Mouse (Mus musculus): ENCODE data around the gene Kcnq4.

Gene Kcnq4

GRCm38 (mm10) chr4:120669585-120669984 lies 78.8 kb downstream of the Kcnq4 start:
- DNase-seq: no peak

- no peak for DNase-seq
These were observed 79.9 kb downstream of the Kcnq4 start for GRCm38 (mm10) chr4:120668551-120668950.

- DNase-seq: no peak
These were observed 80.9 kb downstream of the Kcnq4 start for GRCm38 (mm10) chr4:120667555-120667954.

GRCm38 (mm10) chr4:120667045-120667501 lies 81.3 kb downstream of the Kcnq4 start:
- peak; percentile 61 for DNase-seq

GRCm38 (mm10) chr4:120666358-120667024 lies 81.9 kb downstream of the Kcnq4 start, which contains the start of gene Cited4:
Cited4 (plus strand) TSS chr4:120666572.
- peak; percentile 76 for DNase-seq

GRCm38 (mm10) chr4:120665782-120666181 lies 82.6 kb downstream of the Kcnq4 start:
- DNase-seq: no peak

GRCm38 (mm10) chr4:120665144-120665700 lies 83.2 kb downstream of the Kcnq4 start:
- no peak for DNase-seq

GRCm38 (mm10) chr4:120664601-120665000 lies 83.8 kb downstream of the Kcnq4 start:
- no peak for DNase-seq

GRCm38 (mm10) chr4:120660485-120660884 lies 87.9 kb downstream of the Kcnq4 start:
- DNase-seq: peak; percentile 62

- no peak for DNase-seq
These were observed 92.5 kb downstream of the Kcnq4 start for GRCm38 (mm10) chr4:120655898-120656297.

GRCm38 (mm10) chr4:120650208-120650592 lies 98.2 kb downstream of the Kcnq4 start:
- DNase-seq: no peak

GRCm38 (mm10) chr4:120649369-120650207 lies 98.8 kb downstream of the Kcnq4 start:
- DNase-seq: peak; percentile 55
